Mouse (Mus musculus) right cerebral cortex, adult 2 months (tissue): ENCODE measurements around the gene Adh7.

Source experiments
- DNase-seq, 2 experiments: peaks; one replicate each; pipeline ENCODE4 v3.0.0; 2021 to 2022; ENCODE audit warnings: low spot score in 2 of 2

Adh7 gene

GRCm38 (mm10) chr3:138224363-138224954 lies 6.9 kb downstream of the Adh7 start:
- DNase-seq, result no peak

GRCm38 (mm10) chr3:138225331-138225730 lies 7.8 kb downstream of the Adh7 start:
- DNase-seq, result no peak

DNA sequence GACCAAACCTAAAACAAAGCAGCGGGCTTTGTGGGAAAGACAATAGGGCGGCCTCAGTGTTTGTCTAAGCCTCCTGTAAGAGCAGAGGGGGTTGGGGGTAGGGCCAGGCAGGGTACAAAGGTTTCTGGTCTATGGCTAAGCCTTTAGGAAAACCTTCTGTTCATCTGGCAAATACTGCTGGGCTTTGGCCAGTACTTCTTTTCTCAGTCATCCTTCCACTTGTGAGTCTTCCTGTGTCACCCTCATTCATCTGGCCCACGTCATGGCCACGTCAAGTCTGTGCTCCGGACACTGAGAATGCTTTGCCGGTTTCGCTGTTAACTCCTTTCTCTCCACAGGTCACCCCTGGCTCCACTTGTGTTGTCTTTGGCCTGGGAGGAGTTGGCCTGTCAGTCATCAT lies 8.3 kb downstream of the Adh7 start:
- DNase-seq, result no peak

GRCm38 (mm10) chr3:138226476-138226875 lies 8.9 kb downstream of the Adh7 start:
- no peak for DNase-seq

DNA sequence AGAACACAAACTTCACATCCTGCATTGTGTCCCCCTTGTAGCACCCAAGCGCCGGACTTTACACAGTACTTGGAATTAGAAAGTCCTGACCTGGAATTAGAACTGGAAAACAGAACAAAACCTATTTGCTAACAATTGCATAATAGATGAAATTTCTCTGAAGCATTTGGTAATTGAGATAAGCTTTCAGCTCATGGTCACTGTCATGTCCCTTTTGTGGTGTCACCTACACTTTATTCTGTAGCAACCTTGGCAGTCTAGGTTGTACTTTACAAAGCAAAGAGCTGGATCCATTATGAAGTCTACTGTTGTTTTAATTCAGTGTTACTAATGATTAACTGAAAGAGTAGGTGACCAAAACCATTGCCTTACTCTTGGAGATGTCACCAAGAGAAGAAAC lies 9.5 kb downstream of the Adh7 start:
- DNase-seq, result no peak

DNA sequence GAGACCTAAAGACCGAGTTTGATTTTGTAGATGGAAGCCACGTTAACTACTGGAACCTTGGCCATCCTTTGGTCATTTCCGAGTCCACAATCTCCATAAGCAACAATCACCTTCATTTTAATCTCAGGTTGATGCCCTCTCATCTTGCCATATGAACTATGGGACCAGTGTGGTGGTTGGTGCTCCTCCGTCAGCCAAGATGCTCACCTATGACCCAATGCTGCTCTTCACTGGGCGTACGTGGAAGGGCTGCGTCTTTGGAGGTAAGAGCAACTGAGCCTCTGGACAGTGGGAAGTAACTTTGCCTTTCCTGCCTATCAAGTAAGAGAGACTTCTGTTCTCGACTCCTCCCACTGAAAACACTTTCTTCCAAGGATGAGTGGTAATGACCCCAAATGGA lies 10.2 kb downstream of the Adh7 start:
- DNase-seq, result no peak

- DNase-seq, result no peak
Measured at GRCm38 (mm10) chr3:138229448-138229847, 11.9 kb downstream of the Adh7 start.

DNA sequence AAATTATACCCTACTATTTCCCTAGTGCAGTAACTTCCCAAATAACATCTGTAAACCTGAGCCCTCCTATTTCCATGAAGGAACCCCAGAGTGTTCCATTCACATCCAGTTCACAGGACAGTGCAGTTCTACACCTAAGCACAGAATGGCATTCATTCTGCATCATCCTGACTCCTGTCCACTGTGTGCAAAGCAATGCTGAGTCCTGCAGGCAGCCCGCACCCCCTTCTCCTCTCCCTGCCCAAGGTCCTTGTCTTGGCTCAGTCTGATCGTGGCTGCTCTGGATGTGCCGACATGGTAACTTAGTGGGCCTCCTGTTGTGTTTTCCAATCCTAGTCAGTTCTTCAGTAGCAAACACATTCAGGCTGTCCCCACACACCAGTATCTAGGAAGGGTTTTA lies 12.7 kb downstream of the Adh7 start:
- no peak for DNase-seq

DNA sequence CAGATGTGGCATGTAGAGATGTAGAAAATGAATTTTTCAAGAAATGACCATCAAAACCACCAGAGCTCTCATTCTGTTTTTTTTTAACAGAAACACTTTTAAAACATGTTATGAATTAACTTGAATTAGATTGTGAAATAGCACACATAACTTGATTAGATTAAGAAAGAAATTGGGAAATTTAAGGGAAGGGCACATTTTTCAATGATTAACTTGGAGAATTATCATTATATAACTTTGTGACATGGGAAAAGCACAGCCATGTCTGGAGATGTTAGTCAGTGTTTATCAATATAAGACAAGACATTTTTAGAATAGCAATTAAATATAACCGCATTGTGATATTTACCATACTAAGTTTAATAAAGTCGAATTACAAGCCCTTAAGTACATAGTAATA lies 14.0 kb downstream of the Adh7 start:
- no peak for DNase-seq

GRCm38 (mm10) chr3:138236546-138237163 lies 19.1 kb downstream of the Adh7 start:
- DNase-seq, result no peak

DNA sequence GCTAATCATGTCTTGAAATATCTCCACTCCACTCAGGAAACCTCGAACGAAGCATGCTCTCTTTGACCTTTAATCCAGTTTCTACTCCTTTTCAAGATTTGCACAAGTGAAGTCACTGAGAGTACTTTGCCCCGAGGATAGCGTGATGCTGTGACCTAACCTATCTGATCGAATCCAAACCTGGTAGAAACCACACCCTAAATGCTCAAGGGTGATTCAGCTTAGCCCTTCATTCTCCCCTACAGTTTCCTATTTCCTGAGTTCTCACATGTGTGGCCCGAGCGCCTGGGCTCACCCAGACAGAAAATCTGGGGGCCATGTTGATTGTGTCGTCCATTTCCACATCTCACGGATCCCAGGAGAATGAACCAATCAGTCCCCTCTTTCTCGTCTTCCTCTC lies 20.5 kb downstream of the Adh7 start:
- DNase-seq, result no peak

DNA sequence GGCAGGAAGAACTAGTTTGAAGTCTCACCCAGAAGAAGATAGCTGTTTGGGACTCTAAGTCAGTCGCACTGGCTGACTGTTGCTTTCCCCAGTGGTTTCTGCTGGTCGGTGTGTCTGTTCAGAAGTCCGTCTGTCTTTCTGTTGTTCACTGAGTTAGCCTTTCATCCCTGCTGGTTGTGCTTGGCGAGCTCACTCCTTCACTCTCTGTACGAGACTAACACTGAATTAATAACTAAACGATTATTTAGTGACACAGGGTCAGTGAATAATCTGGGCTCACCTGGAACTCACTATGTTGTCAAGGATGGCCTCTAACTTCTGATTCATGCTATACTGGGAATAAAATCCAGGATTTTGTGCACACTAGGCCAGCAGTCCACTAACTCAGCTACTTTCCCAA lies 21.9 kb downstream of the Adh7 start:
- no peak for DNase-seq

- no peak for DNase-seq
Measured at GRCm38 (mm10) chr3:138240411-138240810, 22.9 kb downstream of the Adh7 start.

- DNase-seq, result no peak
Measured at GRCm38 (mm10) chr3:138240942-138241341, 23.4 kb downstream of the Adh7 start.

- no peak for DNase-seq
Measured at GRCm38 (mm10) chr3:138241371-138241770, 23.8 kb downstream of the Adh7 start.

DNA sequence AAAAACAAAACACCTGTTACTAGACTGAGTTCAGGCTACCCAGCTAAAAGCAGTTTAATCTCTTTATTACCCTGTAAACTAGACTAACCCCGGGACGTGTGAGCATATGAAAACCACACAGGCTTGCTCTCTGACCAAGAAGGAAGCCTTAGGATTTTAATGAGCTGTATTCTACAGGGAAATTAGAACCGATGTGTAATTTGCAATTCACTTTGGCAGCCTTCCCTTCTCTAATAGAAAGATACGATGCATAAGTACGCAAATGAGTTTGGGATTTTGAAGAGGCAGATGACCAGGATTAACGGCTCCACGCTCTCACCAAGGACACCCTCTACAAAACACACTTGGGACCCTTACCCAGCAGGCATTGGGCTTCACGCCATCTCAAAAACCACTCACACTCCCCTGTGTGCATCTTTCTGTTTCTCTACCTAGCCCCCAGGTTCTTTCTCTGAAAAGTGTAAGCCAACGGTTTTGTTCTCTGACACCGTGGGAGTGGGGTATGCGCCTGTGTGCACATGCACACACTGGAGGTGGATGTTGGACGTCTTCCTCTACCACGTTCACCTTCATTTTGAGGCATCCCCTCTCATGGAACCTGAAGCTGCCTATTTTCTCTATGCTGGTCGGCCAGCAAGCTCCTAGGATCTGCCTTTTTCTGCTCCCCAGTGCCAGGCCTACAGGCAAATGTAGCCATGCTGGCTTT lies 24.6 kb downstream of the Adh7 start:
- no peak for DNase-seq

- DNase-seq, result no peak
Measured at GRCm38 (mm10) chr3:138242933-138243332, 25.4 kb downstream of the Adh7 start.

GRCm38 (mm10) chr3:138244338-138244874 lies 26.8 kb downstream of the Adh7 start:
- no peak for DNase-seq

GRCm38 (mm10) chr3:138246511-138247020 lies 29.0 kb downstream of the Adh7 start:
- no peak for DNase-seq

DNA sequence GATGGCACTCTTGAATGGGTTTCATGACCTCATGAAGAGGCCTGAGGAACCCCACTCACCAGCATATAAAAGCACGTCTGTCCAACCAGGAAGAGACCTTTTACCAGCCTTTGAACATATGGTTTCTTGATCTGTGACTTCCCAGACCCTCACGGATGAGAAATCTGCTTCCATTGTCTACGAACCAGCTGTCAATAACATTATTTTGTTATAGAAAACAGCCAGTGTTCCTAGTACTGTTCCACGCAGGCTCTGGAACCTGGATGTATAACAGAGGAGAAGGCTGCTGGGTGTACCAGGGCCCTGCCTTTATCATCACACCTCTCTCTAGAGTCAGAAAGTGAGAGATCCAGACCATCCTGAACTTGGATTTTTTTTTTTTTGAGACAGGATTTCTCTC lies 29.7 kb downstream of the Adh7 start:
- DNase-seq, result no peak

DNA sequence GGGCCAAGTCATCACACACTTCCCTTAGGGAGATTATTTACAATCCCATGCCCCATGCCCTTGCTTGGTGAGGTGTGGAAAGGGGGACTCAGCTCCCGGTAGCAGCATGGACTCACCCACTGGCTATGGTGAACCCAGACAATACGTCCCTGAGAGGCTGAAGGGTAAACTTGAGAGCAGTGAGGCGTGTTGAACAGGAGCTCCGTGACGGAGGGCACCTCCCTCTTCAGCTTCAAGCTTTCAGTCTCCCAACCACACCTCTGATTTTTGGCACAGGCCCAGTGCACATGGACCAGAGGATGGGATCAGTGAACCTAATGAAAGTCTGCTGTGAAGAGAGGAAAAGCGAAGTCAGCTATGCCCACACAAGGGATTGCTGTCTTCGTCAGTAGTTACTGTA lies 30.5 kb downstream of the Adh7 start:
- DNase-seq, result no peak

DNA sequence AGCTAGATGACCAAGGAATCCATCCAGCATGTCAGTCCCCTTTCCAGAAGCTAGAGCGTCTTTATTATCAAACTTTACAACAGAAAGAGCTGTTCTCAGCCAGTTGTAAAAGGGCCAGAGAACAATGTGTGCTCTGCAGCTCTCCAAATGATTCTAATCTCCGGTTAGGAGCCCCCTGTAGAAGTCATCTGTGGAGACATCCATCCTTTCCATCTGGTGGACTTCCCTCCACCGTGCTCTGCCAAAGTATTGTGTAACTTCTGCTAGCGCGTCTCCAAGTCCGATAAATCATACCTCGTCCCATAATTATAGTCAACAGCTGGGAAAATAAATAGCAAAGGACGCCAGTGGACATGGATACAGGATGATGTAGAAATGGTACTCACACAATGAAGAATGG lies 31.2 kb downstream of the Adh7 start:
- DNase-seq, result no peak

DNA sequence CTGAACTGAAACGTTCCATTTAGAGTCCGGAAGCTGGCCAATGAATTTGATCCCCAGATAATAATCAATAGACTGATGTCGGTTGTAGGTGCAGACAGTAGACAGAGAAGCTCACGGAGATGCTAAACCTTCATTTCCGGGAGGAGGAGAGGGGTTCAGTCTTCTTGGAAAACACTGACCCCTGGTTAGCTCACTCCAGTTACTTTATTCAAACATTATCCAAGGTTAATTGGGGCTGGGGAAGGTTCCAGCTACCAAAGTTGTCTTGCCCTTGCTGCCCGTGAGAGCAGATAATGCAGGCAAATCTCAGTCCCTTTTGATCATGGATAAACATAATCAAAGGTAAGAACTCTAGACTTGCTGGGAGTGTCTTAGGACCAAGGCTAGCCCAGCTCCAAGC lies 33.6 kb downstream of the Adh7 start:
- DNase-seq, result no peak
